Mouse (Mus musculus) forebrain, embryonic 11.5 days (tissue): ENCODE measurements around the gene Coa3. TPM values are rescaled to one million over a fixed set of nuclear protein-coding genes. Genes with fewer than 3 reads are reported as not detected.
A peak's percentile ranks its signal among the peaks of the same experiment; 100 is the strongest.
"Not testable (repeated sequence)": the region's sequence is repeated elsewhere in the genome, so short reads cannot be mapped to it uniquely, and the experiment has no call there.

Source experiments
- ATAC-seq: fragments of 200-750 bp; cut with Nextera tagmentation; replicated peaks from 2 replicates; pipeline ENCODE4 v1.8.0; 2017; ENCODE audit warnings: moderate TSS enrichment; ENCODE audit not compliant: low FRiP score
- DNase-seq: peaks from one replicate; pipeline ENCODE4 v3.0.0-alpha.2; 2017; ENCODE audit warnings: low spot score
- H3K27ac ChIP-seq: fragments of 300-500 bp; sonication (generic); 2 replicates; pipeline ENCODE4 v1.5.1; 2014; ENCODE audit warnings: low read depth, low read length
- H3K27me3 ChIP-seq: fragments of 300-500 bp; sonication (generic); 2 replicates; pipeline ENCODE4 v1.6.1; 2014; ENCODE audit warnings: mild to moderate bottlenecking, low read length, mixed read lengths; ENCODE audit not compliant: control insufficient read depth, insufficient read depth
- H3K36me3 ChIP-seq: fragments of 300-500 bp; sonication (generic); 2 replicates; pipeline ENCODE4 v1.6.1; 2014; ENCODE audit warnings: mild to moderate bottlenecking, low read length, moderate library complexity, mixed read lengths; ENCODE audit not compliant: control insufficient read depth, insufficient read depth
- H3K4me1 ChIP-seq: fragments of 300-500 bp; sonication (generic); replicated peaks from 2 replicates; pipeline ENCODE4 v1.6.1; 2014; ENCODE audit warnings: low read length, mixed read lengths; ENCODE audit not compliant: control insufficient read depth, insufficient read depth
- H3K4me2 ChIP-seq: fragments of 300-500 bp; sonication (generic); 2 replicates; pipeline ENCODE4 v1.6.1; 2014; ENCODE audit warnings: low read depth, mild to moderate bottlenecking, low read length, moderate library complexity, mixed read lengths; ENCODE audit not compliant: severe bottlenecking
- H3K4me3 ChIP-seq: fragments of 300-500 bp; sonication (generic); 2 replicates; pipeline ENCODE4 v1.5.1; 2014; ENCODE audit warnings: low read depth, low read length
- H3K9ac ChIP-seq: fragments of 300-500 bp; sonication (generic); 2 replicates; pipeline ENCODE4 v1.6.1; 2014; ENCODE audit warnings: low read length
- H3K9me3 ChIP-seq: fragments of 300-500 bp; sonication (generic); 2 replicates; pipeline ENCODE4 v1.6.1; 2016; ENCODE audit warnings: low read length, mixed read lengths; ENCODE audit not compliant: control insufficient read depth
- WGBS: fragments of 180-500 bp; shearing (Covaris S2); extraction: QIAGEN DNeasy Blood & Tissue Kit; methylation state at CpG from one replicate; pipeline ENCODE4 v1.1.7; 2014; 5-methylcytosine and 5-hydroxymethylcytosine counted together
- polyA plus RNA-seq: library from polyadenylated mRNA; unstranded; fragments of >200 nt; fragmentation: Nextera tagmentation; extraction: Ambion mirVana; gene quantifications from 2 replicates; pipeline ENCODE4 v1.2.1, GENCODE M21; 2014

The Coa3 gene
- 179 and 181 TPM in 2 replicates for polyA plus RNA-seq

DNA sequence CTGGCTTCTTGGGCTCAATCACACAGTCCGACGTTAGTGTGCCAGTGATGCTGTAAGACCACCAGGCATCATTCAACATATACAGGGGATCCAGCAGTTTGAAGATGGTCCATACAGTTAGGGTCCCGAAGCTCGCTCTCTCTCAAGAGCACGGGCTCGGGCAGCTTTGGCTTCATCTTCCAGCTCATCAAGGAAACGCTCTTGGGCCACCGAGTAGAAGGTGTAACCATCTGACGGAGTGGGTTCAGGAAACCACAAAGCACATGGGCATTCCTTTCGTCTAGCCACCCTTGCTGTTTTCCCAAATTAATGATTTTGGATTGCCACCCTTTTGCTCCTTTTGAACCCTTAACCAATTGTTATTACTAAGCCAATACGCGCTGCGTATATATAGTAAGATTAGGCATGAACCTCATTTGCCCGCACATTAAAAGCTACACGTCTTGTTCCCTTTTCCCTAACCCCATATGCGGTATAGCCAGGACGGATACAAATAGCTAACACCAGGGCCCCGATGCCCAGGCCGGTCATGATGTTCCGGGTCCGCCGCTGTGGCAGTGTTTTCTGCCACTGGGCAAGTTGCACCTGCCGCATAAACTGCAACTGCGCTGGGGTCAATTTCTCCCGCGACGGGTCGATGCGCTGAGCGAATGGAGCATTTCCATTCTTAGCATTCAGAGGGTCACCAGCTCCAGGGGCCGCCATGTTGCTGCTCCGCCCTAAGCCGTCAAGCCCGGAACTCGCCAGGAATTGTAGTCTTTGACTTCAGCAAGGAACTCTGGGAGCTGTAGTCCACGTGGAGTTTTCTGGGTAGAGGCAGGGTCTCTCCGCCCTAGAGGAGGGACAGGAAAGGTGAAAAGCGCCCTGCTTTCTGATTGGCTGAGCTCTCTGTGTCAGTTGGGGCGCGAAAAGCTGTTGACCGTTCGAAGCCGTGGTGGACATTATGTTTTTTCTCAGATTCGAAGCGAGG, at the start of gene Coa3, which contains the start of gene Cntd1:
Gene Coa3 (minus strand): TSS at position 892 of the 970 bp plus-strand sequence.
Gene Cntd1 (plus strand): TSS at position 790 of the 970 bp plus-strand sequence.
- H3K9ac ChIP-seq: peak within 1 kb of the TSS; percentile 74
- H3K27ac ChIP-seq: peak within 1 kb of the TSS; percentile 32; the same call in 1 of the 2 replicates
- H3K36me3 ChIP-seq: no peaks in the 10 kb centered on the region; the same call in 1 of the 2 replicates
- WGBS: 12% methylated on average over 45 of the region's 45 CpGs
- DNase-seq: peak; percentile 90
- H3K4me2 ChIP-seq: peak within 1 kb of the TSS; percentile 90
- ATAC-seq: peak; percentile 94
- peak within 1 kb of the TSS; percentile 86 for H3K4me3 ChIP-seq
- peaks cover 5% of the 10 kb centered on the region; the same call in 1 of the 2 replicates for H3K27me3 ChIP-seq
- peaks cover 11% of the 10 kb centered on the region for H3K4me1 ChIP-seq
- no peaks in the 10 kb centered on the region for H3K9me3 ChIP-seq

GRCm38 (mm10) chr11:101327311-101327710, 48.4 kb upstream of the Coa3 start:
- H3K36me3 ChIP-seq: peaks cover 3% of the 10 kb centered on the region; the same call in 1 of the 2 replicates
- no peaks in the 10 kb centered on the region for H3K27me3 ChIP-seq
- ATAC-seq: no peak
- H3K9me3 ChIP-seq: no peaks in the 10 kb centered on the region
- no peak for DNase-seq
- H3K4me1 ChIP-seq: no peaks in the 10 kb centered on the region
- H3K27ac ChIP-seq: no peak overlapping the region
- no peak overlapping the region for H3K4me2 ChIP-seq
- H3K9ac ChIP-seq: no peak overlapping the region
- WGBS: 59% methylated on average over 3 of the region's 3 CpGs
- no peak overlapping the region for H3K4me3 ChIP-seq

DNA sequence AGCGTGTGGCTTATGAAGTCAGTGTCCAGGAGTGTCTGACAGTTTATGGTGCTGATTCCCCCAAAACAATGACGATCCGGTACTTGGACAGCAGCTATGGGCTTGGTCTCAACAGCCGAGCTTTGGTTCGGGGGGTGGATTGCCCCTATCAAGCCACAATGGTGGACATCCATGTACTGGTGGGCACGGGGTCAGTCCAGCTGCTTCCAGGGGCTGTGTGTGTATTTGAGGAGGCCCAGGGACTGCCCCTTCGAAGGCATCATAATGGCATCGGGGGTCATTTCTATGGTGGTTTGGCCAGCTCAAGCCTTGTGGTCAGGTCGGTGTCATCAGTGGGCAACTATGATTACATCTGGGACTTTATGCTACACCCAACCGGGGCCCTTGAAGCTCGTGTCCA, 47.2 kb upstream of the Coa3 start:
- WGBS: 91% methylated on average over 11 of the region's 11 CpGs
- no peak for ATAC-seq
- Histone ChIP-seq H3K9me3 (no peaks in the 10 kb centered on the region), H3K27ac (no peak overlapping the region), H3K4me1 (no peaks in the 10 kb centered on the region), H3K27me3 (no peaks in the 10 kb centered on the region), H3K4me2 (no peak overlapping the region), H3K4me3 (no peak overlapping the region), H3K36me3 (peaks cover 3% of the 10 kb centered on the region; the same call in 1 of the 2 replicates), H3K9ac (no peak overlapping the region)
- DNase-seq: no peak

DNA sequence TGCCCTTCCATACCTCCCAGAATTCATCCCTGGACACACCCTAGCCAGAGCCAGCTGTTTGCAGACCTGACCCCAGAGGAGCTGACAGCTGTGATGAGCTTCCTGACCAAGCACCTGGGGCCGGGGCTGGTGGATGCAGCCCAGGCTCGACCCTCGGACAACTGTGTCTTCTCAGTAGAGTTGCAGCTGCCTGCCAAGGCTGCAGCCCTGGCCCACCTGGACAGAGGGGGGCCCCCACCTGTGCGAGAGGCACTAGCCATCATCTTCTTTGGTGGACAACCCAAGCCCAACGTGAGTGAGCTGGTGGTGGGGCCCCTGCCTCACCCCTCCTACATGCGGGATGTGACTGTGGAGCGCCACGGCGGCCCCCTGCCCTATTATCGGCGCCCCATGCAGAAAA, 46.3 kb upstream of the Coa3 start:
- not testable (repeated sequence) for H3K36me3 ChIP-seq, H3K27ac ChIP-seq, H3K9me3 ChIP-seq, H3K9ac ChIP-seq, H3K4me1 ChIP-seq, H3K4me2 ChIP-seq, H3K4me3 ChIP-seq, H3K27me3 ChIP-seq, ATAC-seq, DNase-seq
- WGBS: 95% methylated on average over 11 of the region's 11 CpGs

GRCm38 (mm10) chr11:101324763-101325162, 45.8 kb upstream of the Coa3 start, which contains the start of gene Aoc2:
Gene Aoc2, plus strand, starts transcription at chr11:101325063.
- no peak within 1 kb of the TSS for H3K27ac ChIP-seq
- no peak within 1 kb of the TSS for H3K4me3 ChIP-seq
- no peaks in the 10 kb centered on the region for H3K9me3 ChIP-seq
- no peak within 1 kb of the TSS for H3K4me2 ChIP-seq
- H3K4me1 ChIP-seq: no peaks in the 10 kb centered on the region
- no peaks in the 10 kb centered on the region for H3K27me3 ChIP-seq
- peaks cover 9% of the 10 kb centered on the region; the same call in 1 of the 2 replicates for H3K36me3 ChIP-seq
- no peak within 1 kb of the TSS for H3K9ac ChIP-seq
- 95% methylated on average over 5 of the region's 5 CpGs for WGBS
- DNase-seq (no peak), ATAC-seq (no peak)

DNA sequence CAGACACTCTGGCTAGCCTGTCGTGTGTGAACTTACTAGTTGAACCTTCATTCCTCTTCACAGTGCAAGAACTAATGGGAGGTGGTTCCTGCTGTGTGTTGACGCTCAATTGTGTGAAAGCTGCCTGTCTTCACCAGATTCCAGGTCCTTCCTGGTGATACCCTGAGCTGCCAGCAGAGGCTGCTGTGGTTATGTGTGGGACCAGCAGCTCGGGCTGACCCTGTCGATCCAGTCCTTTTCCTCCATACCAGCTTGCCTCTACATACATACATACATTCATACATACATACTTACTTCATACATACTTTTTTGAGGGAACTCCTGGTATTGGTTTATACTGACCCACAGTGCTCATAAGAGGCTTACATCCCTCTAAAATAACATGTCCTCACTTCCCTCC, 44.7 kb upstream of the Coa3 start:
- Histone ChIP-seq H3K4me3 (no peak overlapping the region), H3K36me3 (peaks cover 14% of the 10 kb centered on the region; the same call in 1 of the 2 replicates), H3K9ac (no peak overlapping the region), H3K4me1 (no peaks in the 10 kb centered on the region), H3K4me2 (no peak overlapping the region), H3K9me3 (no peaks in the 10 kb centered on the region), H3K27ac (no peak overlapping the region), H3K27me3 (no peaks in the 10 kb centered on the region)
- ATAC-seq: peak; percentile 27; the same call in 1 of the 2 replicates
- WGBS: 23% methylated on average over 4 of the region's 4 CpGs
- peak; percentile 81 for DNase-seq

DNA sequence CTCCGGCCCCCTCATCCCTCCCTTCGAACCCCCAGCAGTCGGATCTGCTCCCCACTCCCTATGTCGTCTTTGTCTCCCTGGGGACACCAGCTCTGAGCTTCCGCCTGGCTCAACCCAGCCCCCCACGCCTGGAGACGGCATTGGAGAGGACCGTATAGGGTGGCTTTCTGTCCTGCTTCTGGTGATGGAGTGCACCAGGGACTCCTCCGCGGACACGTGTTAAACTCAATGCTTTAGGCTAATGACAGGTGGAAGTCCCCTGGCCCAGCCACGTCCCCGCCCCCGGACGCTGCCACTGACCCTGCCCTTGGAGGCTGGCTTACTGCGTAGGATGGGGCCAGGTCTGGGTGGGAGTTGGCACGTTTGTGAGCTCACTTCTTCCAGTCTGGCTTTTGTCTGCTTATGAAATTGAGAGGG, 37.6 kb upstream of the Coa3 start:
- DNase-seq: peak; percentile 67

DNA sequence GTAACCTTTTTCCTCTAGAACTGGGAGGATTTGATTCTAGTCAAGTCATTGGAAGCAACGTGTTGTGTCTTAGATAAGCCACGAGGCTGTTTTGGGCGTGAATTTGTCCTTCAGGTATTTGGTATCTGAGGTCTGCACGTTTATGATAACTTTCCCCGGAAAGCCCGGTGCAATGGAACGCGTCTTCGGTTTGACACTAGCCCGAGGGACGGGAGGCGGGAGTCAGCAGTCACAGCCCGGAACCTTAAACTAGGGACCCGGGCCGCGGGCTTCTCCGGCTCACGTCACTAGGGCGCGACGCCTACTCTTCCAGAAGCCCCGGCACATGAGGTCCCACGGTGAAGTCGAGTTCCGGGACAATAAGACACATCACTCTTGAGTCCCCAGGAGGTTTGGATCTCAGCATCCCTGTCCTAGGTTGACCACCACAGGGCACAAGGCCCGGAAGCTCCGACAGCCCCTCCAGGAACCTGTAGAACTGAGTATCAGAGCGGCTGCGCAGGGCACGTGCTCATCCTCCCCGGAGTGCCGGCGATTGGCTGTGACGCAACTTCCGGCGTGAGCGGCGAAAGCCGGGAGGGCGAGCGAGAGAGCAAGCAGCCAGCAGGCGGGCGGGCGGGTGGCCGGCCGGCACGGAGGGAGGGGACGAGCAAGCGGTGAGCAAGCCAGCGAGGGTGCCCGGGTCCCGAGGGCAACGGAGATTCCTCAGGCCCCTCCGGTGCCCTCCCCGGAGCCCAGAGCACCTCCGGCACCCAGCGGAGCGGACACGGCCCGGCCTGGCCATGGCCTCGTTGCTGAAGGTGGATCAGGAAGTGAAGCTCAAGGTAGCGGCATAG, 37.0 kb upstream of the Coa3 start, which contains the start of gene Psme3:
Gene Psme3 (plus strand): TSS at position 549 of the 836 bp plus-strand sequence.
- Histone ChIP-seq H3K4me3 (peak within 1 kb of the TSS; percentile 86), H3K27ac (peak within 1 kb of the TSS; percentile 65), H3K9ac (peak within 1 kb of the TSS; percentile 88), H3K4me2 (peak within 1 kb of the TSS; percentile 60), H3K9me3 (no peaks in the 10 kb centered on the region), H3K27me3 (no peaks in the 10 kb centered on the region), H3K36me3 (peaks cover 8% of the 10 kb centered on the region; the same call in 1 of the 2 replicates), H3K4me1 (peaks cover 2% of the 10 kb centered on the region; the same call in 1 of the 2 replicates)
- under 1% methylated on average over 62 of the region's 62 CpGs for WGBS
- peak; percentile 95 for DNase-seq
- peak; percentile 92 for ATAC-seq

More for the DNA sequence above, 37.6 kb upstream of the Coa3 start:
- Histone ChIP-seq H3K4me1 (peaks cover 2% of the 10 kb centered on the region; the same call in 1 of the 2 replicates), H3K4me2 (peak overlapping the region; percentile 60), H3K9ac (peak overlapping the region; percentile 88), H3K27ac (no peak overlapping the region; the same call in 1 of the 2 replicates), H3K9me3 (no peaks in the 10 kb centered on the region), H3K36me3 (peaks cover 10% of the 10 kb centered on the region; the same call in 1 of the 2 replicates), H3K27me3 (no peaks in the 10 kb centered on the region), H3K4me3 (peak overlapping the region; percentile 86)
- 0% methylated on average over 17 of the region's 17 CpGs for WGBS
- peak; percentile 69 for ATAC-seq
